13 mouse cellular contexts compared by ENCODE assay signal in genomic region chr1:63705733-63706132, GRCm38 (mm10). TPM values are rescaled to one million over a fixed set of nuclear protein-coding genes. Genes with fewer than 3 reads are reported as not detected.
A peak's percentile ranks its signal among the peaks of the same experiment; 100 is the strongest.
DNase-seq lines count a peak whose midpoint lies in the region; ATAC-seq and TF ChIP-seq lines count a peak whose summit lies in the region.
"Had no signal": no experiment of that assay in that cellular context is flagged by ENCODE, and none has a peak within 500 bp of the region (broad histone marks: within the 10 kb centered on the region; RNA-seq: fewer than 3 reads in every experiment).

No protein-coding gene starts in this region.

- H3K4me1 ChIP-seq in heart, embryonic 12.5 days (replicated peaks): no peaks in the 10 kb centered on the region
- no peaks in the 10 kb centered on the region for H3K4me1 ChIP-seq in lung, embryonic 14.5 days (ENCODE audit: insufficient read depth)
- H3K4me1 ChIP-seq in kidney, postnatal 0 days (replicated peaks; ENCODE audit: insufficient read depth, low read length): no peaks in the 10 kb centered on the region
- no peaks in the 10 kb centered on the region for H3K4me1 ChIP-seq in stomach, postnatal 0 days (replicated peaks; ENCODE audit: control insufficient read depth, insufficient read depth)

- H3K9me3 ChIP-seq in heart, embryonic 12.5 days (replicated peaks): no peaks in the 10 kb centered on the region
- no peaks in the 10 kb centered on the region for H3K9me3 ChIP-seq in lung, embryonic 14.5 days (ENCODE audit: low read depth, low read length)
- no peaks in the 10 kb centered on the region for H3K9me3 ChIP-seq in kidney, postnatal 0 days (replicated peaks; ENCODE audit: low read length)
- no peaks in the 10 kb centered on the region for H3K9me3 ChIP-seq in stomach, postnatal 0 days (ENCODE audit: control insufficient read depth, low read length)
- H3K9me3 ChIP-seq: midbrain, embryonic 10.5 days had no signal

- peak; percentile 80; the same call in 1 of the 2 replicates for ATAC-seq in heart, embryonic 12.5 days (ENCODE audit: insufficient number of reproducible peaks, low FRiP score)
- no peak for ATAC-seq in lung, embryonic 14.5 days (ENCODE audit: insufficient read depth)
- no peak for ATAC-seq in kidney, postnatal 0 days (replicated peaks; ENCODE audit: low FRiP score, low read depth)
- no peak for ATAC-seq in stomach, postnatal 0 days (ENCODE audit: low FRiP score, low TSS enrichment)
- no peak for ATAC-seq in inflammation-experienced regulatory T-cells, adult 6 months

- H3K27ac ChIP-seq in heart, embryonic 12.5 days (ENCODE audit: poor library complexity, severe bottlenecking): no peak overlapping the region
- H3K27ac ChIP-seq in lung, embryonic 14.5 days (ENCODE audit: low read depth): no peak overlapping the region
- H3K27ac ChIP-seq in kidney, postnatal 0 days: no peak overlapping the region
- H3K27ac ChIP-seq in stomach, postnatal 0 days (replicated peaks): no peak overlapping the region
- H3K27ac ChIP-seq: midbrain, embryonic 10.5 days had no signal

- H3K27me3 ChIP-seq in heart, embryonic 12.5 days (replicated peaks): no peaks in the 10 kb centered on the region
- H3K27me3 ChIP-seq in lung, embryonic 14.5 days (ENCODE audit: insufficient read depth, low read length): no peaks in the 10 kb centered on the region
- no peaks in the 10 kb centered on the region for H3K27me3 ChIP-seq in kidney, postnatal 0 days (ENCODE audit: insufficient read depth, low read length)
- H3K27me3 ChIP-seq in stomach, postnatal 0 days (ENCODE audit: control insufficient read depth, insufficient read depth, low read length): no peaks in the 10 kb centered on the region

- no peak overlapping the region for H3K4me3 ChIP-seq in heart, embryonic 12.5 days
- no peak overlapping the region for H3K4me3 ChIP-seq in lung, embryonic 14.5 days (ENCODE audit: low read depth, low read length)
- no peak overlapping the region for H3K4me3 ChIP-seq in kidney, postnatal 0 days (replicated peaks; ENCODE audit: low read depth, low read length)
- H3K4me3 ChIP-seq in stomach, postnatal 0 days (ENCODE audit: low read depth, low read length): no peak overlapping the region
- H3K4me3 ChIP-seq: midbrain, embryonic 10.5 days had no signal

- peak overlapping the region; percentile 5 for H3K4me2 ChIP-seq in heart, embryonic 12.5 days
- no peak overlapping the region for H3K4me2 ChIP-seq in lung, embryonic 14.5 days
- H3K4me2 ChIP-seq in kidney, postnatal 0 days (ENCODE audit: low read length): no peak overlapping the region
- H3K4me2 ChIP-seq in stomach, postnatal 0 days (replicated peaks; ENCODE audit: low read depth): no peak overlapping the region

- H3K9ac ChIP-seq in heart, embryonic 12.5 days: no peak overlapping the region
- no peak overlapping the region for H3K9ac ChIP-seq in lung, embryonic 14.5 days
- no peak overlapping the region for H3K9ac ChIP-seq in kidney, postnatal 0 days (ENCODE audit: low read depth, low read length)
- no peak overlapping the region for H3K9ac ChIP-seq in stomach, postnatal 0 days (ENCODE audit: low read length)

- TF ChIP-seq EP300 in stomach, postnatal 0 days (optimal IDR thresholded peaks at IDR 0.05): no peak

- no peak for DNase-seq in heart, adult 8-10 months (ENCODE audit: low spot score)
- peak; percentile 49 for DNase-seq in lung, embryonic 14.5 days
- DNase-seq in lung, postnatal 14 days: no peak
- DNase-seq in kidney, postnatal 0 days (ENCODE audit: low spot score): peak; percentile 1
- DNase-seq in stomach, postnatal 0 days (ENCODE audit: low spot score): peak; percentile 19
- DNase-seq: adrenal gland, postnatal 25 days; cerebellum, adult 9-11 months; thymus, adult 18-20 months had no signal

- H3K36me3 ChIP-seq in heart, embryonic 12.5 days: no peaks in the 10 kb centered on the region
- H3K36me3 ChIP-seq in lung, embryonic 14.5 days (ENCODE audit: insufficient read depth): no peaks in the 10 kb centered on the region
- no peaks in the 10 kb centered on the region for H3K36me3 ChIP-seq in kidney, postnatal 0 days (ENCODE audit: insufficient read depth, low read length)
- no peaks in the 10 kb centered on the region for H3K36me3 ChIP-seq in stomach, postnatal 0 days (ENCODE audit: control insufficient read depth, insufficient read depth, low read length)
- H3K36me3 ChIP-seq: midbrain, embryonic 10.5 days had no signal

- no peak for TF ChIP-seq CTCF in lung, embryonic 14.5 days (IDR thresholded peaks at IDR 0.05; ENCODE audit: low read depth)
- no peak for TF ChIP-seq CTCF in kidney, postnatal 0 days (IDR thresholded peaks at IDR 0.05; ENCODE audit: low read depth)
- TF ChIP-seq CTCF in stomach, postnatal 0 days (IDR thresholded peaks at IDR 0.05; ENCODE audit: low read depth): no peak

- WGBS in heart, embryonic 12.5 days: 48% methylated on average over 5 of the region's 5 CpGs
- 53% methylated on average over 5 of the region's 5 CpGs for WGBS in lung, embryonic 14.5 days
- 48% methylated on average over 5 of the region's 5 CpGs for WGBS in kidney, postnatal 0 days
- WGBS in stomach, postnatal 0 days: 43% methylated on average over 5 of the region's 5 CpGs

RNA-seq across cellular contexts. Expression of gene Dytn, which starts 19.0 kb away (rescaled TPM):
- polyA plus RNA-seq in heart, embryonic 12.5 days (2016; fragmentation: Nextera tagmentation; extraction: Ambion mirVana): not detected in 2 replicates
- not detected for total RNA-seq in heart, adult 8-10 months (2022)
- polyA plus RNA-seq in lung, embryonic 14.5 days (2014; fragmentation: Nextera tagmentation; extraction: Ambion mirVana): not detected in 2 replicates
- not detected in 2 replicates for polyA plus RNA-seq in kidney, postnatal 0 days (2015; fragmentation: Nextera tagmentation; extraction: Ambion mirVana)
- polyA plus RNA-seq in stomach, postnatal 0 days (2015; fragmentation: Nextera tagmentation; extraction: Ambion mirVana): 0.04 TPM in 1 of 2 replicates, not detected in the other
- polyA plus RNA-seq in inflammation-experienced regulatory T-cells, adult 6 months (2017; shearing (Covaris generic)): not detected
- total RNA-seq: adrenal gland, postnatal 25 days; gastrocnemius, adult 8-10 months had no signal
- polyA plus RNA-seq: intestine, embryonic 14.5 days; midbrain, embryonic 10.5 days had no signal

RNA-seq across cellular contexts. Expression of gene Mdh1b, which starts 24.4 kb away (rescaled TPM):
- polyA plus RNA-seq in heart, embryonic 12.5 days (2016; fragmentation: Nextera tagmentation; extraction: Ambion mirVana): not detected in 2 replicates
- not detected for total RNA-seq in heart, adult 8-10 months (2022)
- not detected in 2 replicates for polyA plus RNA-seq in lung, embryonic 14.5 days (2014; fragmentation: Nextera tagmentation; extraction: Ambion mirVana)
- polyA plus RNA-seq in kidney, postnatal 0 days (2015; fragmentation: Nextera tagmentation; extraction: Ambion mirVana): 0.10 and 0.11 TPM in 2 replicates
- 0.05 TPM in 1 of 2 replicates, not detected in the other for polyA plus RNA-seq in stomach, postnatal 0 days (2015; fragmentation: Nextera tagmentation; extraction: Ambion mirVana)
- not detected for polyA plus RNA-seq in inflammation-experienced regulatory T-cells, adult 6 months (2017; shearing (Covaris generic))
- total RNA-seq: adrenal gland, postnatal 25 days; gastrocnemius, adult 8-10 months had no signal
- polyA plus RNA-seq: intestine, embryonic 14.5 days had no signal

RNA-seq across cellular contexts. Expression of gene Fastkd2, which starts 24.7 kb away (rescaled TPM):
- polyA plus RNA-seq in heart, embryonic 12.5 days (2016; fragmentation: Nextera tagmentation; extraction: Ambion mirVana): 57.3 and 57.5 TPM in 2 replicates
- 10 to 100 TPM; 25.3 to 35.4 (median 32.6) TPM for total RNA-seq in heart, adult 8-10 months (2022)
- polyA plus RNA-seq in lung, embryonic 14.5 days (2014; fragmentation: Nextera tagmentation; extraction: Ambion mirVana): 57.9 and 71.3 TPM in 2 replicates
- 52.2 and 54.5 TPM in 2 replicates for polyA plus RNA-seq in kidney, postnatal 0 days (2015; fragmentation: Nextera tagmentation; extraction: Ambion mirVana)
- 24.8 and 24.9 TPM in 2 replicates for polyA plus RNA-seq in stomach, postnatal 0 days (2015; fragmentation: Nextera tagmentation; extraction: Ambion mirVana)
- 10 to 100 TPM; 38.2 to 44.4 (median 42.0) TPM for polyA plus RNA-seq in inflammation-experienced regulatory T-cells, adult 6 months (2017; shearing (Covaris generic))

Comparison
In these comparisons a context has a peak if more than half of its experiments do, and no peak if none do; other contexts are left out.
1. DNase-seq: peak in lung, embryonic 14.5 days (single experiment), kidney, postnatal 0 days (single experiment) and stomach, postnatal 0 days (single experiment); none in heart, adult 8-10 months (single experiment) and lung, postnatal 14 days (single experiment).